Mouse (Mus musculus): Measurements from ENCODE around the gene Zzef1.

GRCm38 (mm10) chr11:72960723-72961071, 164.7 kb downstream of the Zzef1 start:
- TF ChIP-seq CTCF (IDR thresholded peaks at IDR 0.05; ENCODE audit: low read depth) = no peak
- TF ChIP-seq EP300 (IDR thresholded peaks at IDR 0.05; ENCODE audit: low read depth) = no peak

Data from liver, embryonic 14.5 days (tissue).